Mouse (Mus musculus) E14TG2a.4 (cell line): ENCODE data around the gene Tmprss13.

Experiments used
- CTCF ChIP-seq: conservative IDR thresholded peaks from 2 replicates; pipeline ENCODE4 v1.5.1; 2014; ENCODE audit warnings: low read length
- NANOG ChIP-seq: IDR thresholded peaks from 2 replicates; pipeline ENCODE4 v1.6.1; 2014; ENCODE audit warnings: borderline replicate concordance, low read length, mixed read lengths
- POU5F1 ChIP-seq: IDR thresholded peaks from 2 replicates; pipeline ENCODE4 v1.6.1; 2014; ENCODE audit warnings: low read length, borderline replicate concordance

GRCm38 (mm10) chr9:45362051-45362461 is 43.2 kb downstream of the Tmprss13 start:
- TF ChIP-seq CTCF (no peak), POU5F1 (no peak), NANOG (no peak)
